Mouse (Mus musculus) spleen, postnatal 0 days (tissue): ENCODE data around the gene Rhox2g. TPM values are rescaled to one million over a fixed set of nuclear protein-coding genes. Genes with fewer than 3 reads are reported as not detected.

Source experiments
- polyA plus RNA-seq: library from polyadenylated mRNA; unstranded; fragments of >200 nt; fragmentation: Nextera tagmentation; extraction: Ambion mirVana; gene quantifications from 2 replicates; pipeline ENCODE4 v1.2.1, GENCODE M21; 2015

The Rhox2g gene
- not detected in 2 replicates for polyA plus RNA-seq

DNA sequence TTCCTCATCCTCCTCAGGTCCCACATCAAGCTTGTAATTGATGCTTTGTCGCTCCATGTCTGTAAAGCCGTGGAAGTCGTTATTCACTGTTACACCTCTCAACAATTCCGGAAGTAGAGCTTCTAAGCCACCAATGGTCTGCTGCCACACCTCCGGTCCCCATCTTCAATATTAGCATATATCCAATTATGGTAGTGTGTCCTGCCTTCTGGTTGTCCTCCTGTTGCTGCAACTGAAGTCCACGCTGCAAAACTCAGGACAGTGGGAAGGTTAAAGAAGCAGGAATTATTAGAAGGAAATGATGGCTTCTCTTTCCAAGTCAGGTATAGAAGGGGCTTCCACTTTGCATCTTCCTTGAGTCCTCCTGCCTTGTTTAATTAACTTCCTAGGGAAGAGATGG, at the start of gene Rhox2g:
Rhox2g (minus strand) TSS at position 101 of the 400 bp plus-strand sequence.

GRCm38 (mm10) chrX:37673177-37673576, 29.9 kb upstream of the Rhox2g start, which contains the start of gene Rhox2h:
TSS of gene Rhox2h (minus strand) at chrX:37673277.

DNA sequence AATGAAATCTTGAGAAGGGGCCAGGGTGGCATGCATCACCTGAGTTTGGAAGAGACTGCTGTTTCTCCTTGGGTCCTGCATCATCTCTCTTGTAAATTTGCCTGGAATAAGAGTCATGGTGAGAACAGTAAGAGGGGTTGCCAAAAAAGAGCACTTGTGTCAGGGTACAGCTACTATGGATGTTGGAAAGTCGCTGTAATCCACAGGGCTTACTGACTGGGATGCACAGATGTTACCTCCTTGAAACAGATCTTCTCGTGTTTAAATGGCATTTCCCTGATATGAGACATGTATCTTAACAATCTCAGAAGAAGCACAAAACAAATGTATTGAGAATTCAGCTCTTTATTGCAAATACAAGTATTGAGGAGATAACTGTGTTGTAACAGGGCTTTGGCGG, 25.4 kb upstream of the Rhox2g start, which contains the start of gene Rhox3h:
Rhox3h (minus strand) TSS at position 101 of the 400 bp plus-strand sequence.

DNA sequence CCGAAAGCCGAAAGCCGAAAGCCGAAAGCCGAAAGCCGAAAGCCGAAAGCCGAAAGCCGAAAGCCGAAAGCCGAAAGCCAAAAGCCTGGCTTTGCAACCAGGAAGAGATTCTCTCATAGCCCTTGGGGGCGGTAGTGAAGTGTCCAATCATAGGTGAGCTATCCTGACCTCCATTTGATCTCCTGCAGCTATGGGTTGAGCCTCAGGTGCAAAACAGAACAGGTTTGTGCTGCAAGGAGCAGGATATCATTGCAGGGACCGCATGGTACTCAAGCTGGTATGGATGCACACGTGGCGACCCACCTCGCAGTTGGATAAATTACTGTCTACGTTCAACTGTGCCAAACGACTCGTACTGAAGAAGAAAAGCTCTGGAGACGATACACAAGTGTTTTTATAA, 8.0 kb upstream of the Rhox2g start, which contains the start of gene Rhox4g:
Rhox4g (minus strand) TSS at position 101 of the 400 bp plus-strand sequence.

DNA sequence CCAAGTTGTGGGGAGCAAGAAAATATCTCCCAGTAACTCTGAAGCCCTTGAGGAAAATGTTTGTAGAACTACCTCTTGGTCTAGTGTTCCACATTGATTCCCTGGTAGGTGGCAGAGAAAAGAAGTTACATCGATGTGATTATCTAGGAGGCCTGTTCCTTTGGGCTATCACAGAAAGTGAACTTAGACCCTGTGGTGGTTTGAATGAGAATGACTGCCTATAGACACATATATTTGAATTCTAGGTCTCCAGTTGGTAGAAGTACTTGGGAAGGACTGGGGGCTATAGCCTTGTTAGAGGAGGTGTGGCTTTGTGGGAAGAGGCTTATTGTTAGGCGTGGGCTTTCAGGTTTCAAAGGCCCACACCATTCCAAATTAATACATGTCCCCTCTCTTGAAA, 14.8 kb downstream of the Rhox2g start, which contains the start of gene Rhox3g:
Rhox3g (minus strand) TSS at position 101 of the 400 bp plus-strand sequence.

DNA sequence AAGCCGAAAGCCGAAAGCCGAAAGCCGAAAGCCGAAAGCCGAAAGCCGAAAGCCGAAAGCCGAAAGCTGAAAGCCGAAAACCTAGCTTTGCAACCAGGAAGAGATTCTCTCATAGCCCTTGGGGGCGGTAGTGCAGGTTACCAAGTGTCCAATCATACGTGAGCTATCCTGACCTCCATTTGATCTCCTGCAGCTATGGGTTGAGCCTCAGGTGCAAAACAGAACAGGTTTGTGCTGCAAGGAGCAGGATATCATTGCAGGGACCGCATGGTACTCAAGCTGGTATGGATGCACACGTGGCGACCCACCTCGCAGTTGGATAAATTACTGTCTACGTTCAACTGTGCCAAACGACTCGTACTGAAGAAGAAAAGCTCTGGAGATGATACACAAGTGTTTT, 35.7 kb downstream of the Rhox2g start, which contains the start of gene Rhox4f:
Rhox4f (minus strand) TSS at position 101 of the 400 bp plus-strand sequence.

Other genes with a start within 250 kb of the Rhox2g start
- not detected in 2 replicates for gene Rhox2b, start 231.4 kb downstream of the Rhox2g start, polyA plus RNA-seq
- gene Rhox4b, start 211.0 kb downstream of the Rhox2g start, polyA plus RNA-seq, result not detected in 2 replicates
- gene Rhox2c, start 189.8 kb downstream of the Rhox2g start, polyA plus RNA-seq, result not detected in 2 replicates
- gene Rhox3c, start 184.9 kb downstream of the Rhox2g start, polyA plus RNA-seq, result not detected in 2 replicates
- gene Rhox4c, start 163.1 kb downstream of the Rhox2g start, polyA plus RNA-seq, result not detected in 2 replicates
- gene Rhox2d, start 150.0 kb downstream of the Rhox2g start, polyA plus RNA-seq, result not detected in 2 replicates
- gene Rhox4d, start 129.1 kb downstream of the Rhox2g start, polyA plus RNA-seq, result not detected in 2 replicates
- not detected in 2 replicates for gene Rhox2e, start 113.0 kb downstream of the Rhox2g start, polyA plus RNA-seq
- not detected in 2 replicates for gene Rhox3e, start 101.5 kb downstream of the Rhox2g start, polyA plus RNA-seq
- not detected in 2 replicates for gene Rhox4e, start 86.1 kb downstream of the Rhox2g start, polyA plus RNA-seq
- not detected in 2 replicates for gene Rhox2f, start 72.1 kb downstream of the Rhox2g start, polyA plus RNA-seq
- gene Rhox3f, start 62.5 kb downstream of the Rhox2g start, polyA plus RNA-seq, result not detected in 2 replicates
- gene Rhox4f, start 35.8 kb downstream of the Rhox2g start, polyA plus RNA-seq, result not detected in 2 replicates
- not detected in 2 replicates for gene Rhox3g, start 14.9 kb downstream of the Rhox2g start, polyA plus RNA-seq
- not detected in 2 replicates for gene Rhox4g, start 7.9 kb upstream of the Rhox2g start, polyA plus RNA-seq
- gene Rhox3h, start 25.3 kb upstream of the Rhox2g start, polyA plus RNA-seq, result not detected in 2 replicates
- gene Rhox2h, start 29.8 kb upstream of the Rhox2g start, polyA plus RNA-seq, result not detected in 2 replicates
- gene Rhox5, start 161.4 kb upstream of the Rhox2g start, polyA plus RNA-seq, result 0.20 and 0.65 TPM in 2 replicates
- gene Rhox6, start 183.4 kb upstream of the Rhox2g start, polyA plus RNA-seq, result not detected in 2 replicates
- gene Rhox7a, start 188.2 kb upstream of the Rhox2g start, polyA plus RNA-seq, result not detected in 2 replicates
- 0.10 and 0.35 TPM in 2 replicates for gene Rhox8, start 235.5 kb upstream of the Rhox2g start, polyA plus RNA-seq